Mouse (Mus musculus): ENCODE data around the gene Adcy10.

Adcy10 gene

DNA sequence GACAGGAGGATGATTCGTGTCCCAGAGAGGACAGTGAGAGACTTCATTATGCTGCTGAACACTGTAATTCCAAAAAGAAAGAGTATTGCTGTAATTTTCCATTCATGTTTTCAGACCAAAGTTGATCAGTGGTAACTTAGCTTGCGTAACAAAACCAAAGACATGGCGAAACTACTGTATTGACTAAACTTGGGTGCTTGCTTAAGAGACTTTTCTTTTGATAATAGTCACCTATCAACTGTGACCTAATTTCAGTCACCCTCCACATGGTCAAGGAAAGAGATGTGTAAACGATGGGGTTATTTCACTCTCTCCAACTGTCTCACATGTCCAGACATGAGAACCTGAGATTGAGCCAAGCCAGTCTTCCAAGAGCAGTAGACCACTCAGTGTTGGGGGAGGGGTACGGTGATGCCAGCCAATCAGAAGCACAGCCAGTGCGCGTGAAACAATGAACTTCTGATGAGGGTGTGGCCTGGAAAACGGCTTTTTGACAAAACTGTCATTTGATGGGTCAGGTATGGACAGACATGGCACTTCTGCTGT, at the start of gene Adcy10:
Gene Adcy10, plus strand, starts transcription at position 496 of the 546 bp plus-strand sequence.
- no peak for DNase-seq (ENCODE audit: low read depth, low spot score)

DNA sequence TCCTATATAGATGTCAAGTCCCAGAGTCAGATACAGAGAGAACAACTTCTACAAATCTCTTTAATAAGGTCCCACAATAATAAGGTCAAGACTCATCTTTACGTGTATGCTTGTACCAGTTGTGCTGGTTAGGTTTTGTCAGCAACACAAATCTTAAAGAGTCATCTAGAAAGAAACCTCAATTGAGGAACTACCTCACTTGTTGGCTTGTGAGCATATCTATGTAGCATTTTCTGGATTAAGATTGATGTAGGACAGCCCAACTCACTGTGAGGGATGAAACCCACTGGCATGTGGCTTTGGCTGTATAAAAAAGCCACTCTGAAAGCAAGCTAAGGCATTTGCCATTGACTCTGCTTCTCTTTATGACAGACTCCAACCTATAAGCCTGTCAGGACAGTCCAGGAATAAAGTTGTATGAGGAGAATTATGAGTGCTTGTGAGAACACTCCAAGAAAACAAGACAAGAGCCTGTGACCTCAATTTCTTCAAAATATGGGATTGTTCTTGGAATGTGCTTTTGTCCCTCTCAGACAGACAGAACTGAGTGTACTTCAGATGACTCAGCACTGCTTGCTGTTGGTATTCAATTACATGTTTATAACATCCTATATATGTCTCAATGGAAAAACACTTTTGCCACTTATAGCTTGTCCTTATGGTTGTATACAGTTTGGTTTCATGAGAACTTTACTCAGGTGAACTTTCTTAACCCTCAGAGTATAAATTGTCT, 46.5 kb upstream of the Adcy10 start:
- DNase-seq (ENCODE audit: low read depth, low spot score) = no peak

- DNase-seq (ENCODE audit: low read depth, low spot score) = no peak
Measured at GRCm38 (mm10) chr1:165440788-165441187, 44.2 kb upstream of the Adcy10 start.

GRCm38 (mm10) chr1:165441201-165441600, 43.8 kb upstream of the Adcy10 start:
- no peak for DNase-seq (ENCODE audit: low read depth, low spot score)

DNA sequence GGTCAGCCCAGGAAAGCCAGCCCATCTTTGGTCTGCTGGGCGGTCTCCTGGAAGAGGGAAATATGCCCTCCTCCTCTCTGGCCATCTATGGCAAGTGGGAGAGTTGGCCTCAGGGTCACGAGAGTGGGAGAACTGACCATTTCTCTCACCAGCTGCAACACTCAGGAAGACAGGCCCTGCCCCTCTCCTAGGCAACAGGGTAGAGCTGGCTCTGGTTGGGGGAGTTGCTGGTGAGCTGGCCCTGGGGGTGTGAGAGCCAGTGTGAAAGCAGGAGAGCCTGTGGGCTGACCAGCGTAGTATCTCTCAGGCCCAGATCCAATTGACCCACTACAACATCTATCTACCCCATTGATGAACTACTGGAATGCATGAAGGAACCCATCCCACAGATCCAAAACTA, 43.3 kb upstream of the Adcy10 start:
- no peak for DNase-seq (ENCODE audit: low read depth, low spot score)

DNA sequence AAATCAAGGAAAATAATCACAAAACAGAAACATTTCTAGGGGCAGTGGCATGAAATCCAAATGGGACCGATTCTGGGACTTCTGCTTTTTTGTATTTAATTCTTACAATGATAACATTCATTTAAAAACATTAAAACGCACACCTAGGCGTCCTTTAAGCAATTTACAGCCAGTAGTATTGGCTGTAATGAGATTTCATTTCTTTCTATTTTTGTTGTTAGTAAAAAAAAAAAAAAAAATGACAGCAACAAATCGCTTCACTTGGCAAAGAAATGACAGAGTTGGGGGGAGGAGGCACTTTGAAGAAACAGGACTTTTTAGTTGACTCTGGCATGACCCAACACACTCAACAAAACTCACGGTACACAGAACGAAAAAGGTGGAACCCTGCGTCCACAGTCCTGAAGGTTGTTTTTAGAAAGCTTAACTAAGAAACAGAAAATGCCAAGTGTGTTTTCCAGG, 25.9 kb upstream of the Adcy10 start:
- DNase-seq (ENCODE audit: low read depth, low spot score) = no peak

- peak; percentile 32 for DNase-seq (ENCODE audit: low read depth, low spot score)
Measured at GRCm38 (mm10) chr1:165459503-165460181, 25.3 kb upstream of the Adcy10 start.

DNA sequence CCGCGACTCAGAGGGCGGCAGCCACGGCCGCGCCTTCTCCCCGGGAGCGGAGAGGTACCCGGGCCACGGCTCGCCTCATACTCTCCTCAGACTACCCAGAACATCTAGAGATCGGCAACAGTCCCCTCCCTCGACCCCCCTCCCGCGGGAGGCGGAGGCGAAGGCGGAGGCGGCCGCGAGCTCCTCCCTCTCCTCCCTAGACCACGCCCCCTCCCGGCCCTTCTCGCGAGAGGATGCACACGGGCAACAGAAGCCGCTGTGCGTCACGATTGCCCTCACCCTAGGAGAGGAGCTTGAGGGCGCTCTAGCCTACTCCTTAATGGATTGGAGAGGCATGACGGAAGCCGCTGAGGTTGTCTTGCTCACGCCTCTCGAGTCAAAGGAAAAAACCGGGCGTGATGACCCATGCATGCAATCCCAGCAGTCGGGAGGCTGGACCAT, 24.6 kb upstream of the Adcy10 start, which contains the start of the genes Dcaf6 and Mpc2:
Gene Dcaf6, minus strand, starts transcription at position 116 of the 441 bp plus-strand sequence.
Gene Mpc2, plus strand, starts transcription at position 278 of the 441 bp plus-strand sequence.
- peak; percentile 96 for DNase-seq (ENCODE audit: low read depth, low spot score)

DNA sequence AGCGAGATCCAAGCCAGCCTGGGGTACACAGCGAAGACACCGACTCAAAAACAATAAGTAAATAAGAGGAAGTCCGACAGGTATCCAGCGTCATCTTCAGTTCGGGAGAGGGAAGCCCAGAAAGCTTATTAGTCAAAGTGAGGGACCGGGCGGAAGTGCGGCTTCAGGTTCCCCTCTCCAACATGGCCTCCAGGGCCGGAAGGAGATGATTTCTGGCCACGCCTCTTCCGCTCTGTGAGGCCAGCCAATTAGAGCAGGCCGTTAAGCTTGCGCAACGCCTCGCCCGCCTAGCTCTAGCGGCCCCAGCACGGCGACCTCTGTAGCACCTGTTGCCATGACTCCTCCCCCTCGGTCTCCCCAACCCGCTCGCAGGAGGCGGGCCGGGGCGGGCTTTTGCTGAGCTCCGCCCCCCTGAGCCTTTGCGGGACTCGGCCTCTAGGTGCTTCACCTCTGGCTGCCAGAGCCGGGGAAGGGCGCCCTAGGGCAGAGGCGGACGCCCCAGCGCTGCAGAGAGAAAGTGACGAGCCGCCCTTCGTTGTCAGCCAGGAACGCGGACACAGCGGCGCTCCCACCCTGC, 24.1 kb upstream of the Adcy10 start:
- peak; percentile 99 for DNase-seq (ENCODE audit: low read depth, low spot score)

GRCm38 (mm10) chr1:165461681-165462080, 23.3 kb upstream of the Adcy10 start:
- peak; percentile 5 for DNase-seq (ENCODE audit: low read depth, low spot score)

DNA sequence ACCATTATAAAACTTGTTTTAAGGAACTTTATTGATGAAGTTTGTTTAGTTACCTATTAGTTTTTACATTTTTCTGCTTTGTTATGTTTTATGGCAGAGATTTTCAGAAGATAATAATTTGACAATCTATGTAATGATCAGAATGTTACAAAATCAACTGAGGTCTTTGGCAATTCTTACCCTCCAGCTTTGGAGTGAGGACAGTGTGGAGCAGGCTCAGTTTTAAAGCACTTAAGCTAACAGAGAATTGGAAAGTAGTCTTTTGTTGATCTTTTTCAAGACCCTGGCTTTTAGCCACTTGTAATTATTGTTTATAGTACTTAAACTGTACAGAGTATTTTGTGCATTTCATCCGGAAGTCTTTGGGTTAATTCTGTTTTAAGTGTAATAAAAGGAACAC, 22.1 kb upstream of the Adcy10 start:
- no peak for DNase-seq (ENCODE audit: low read depth, low spot score)

- DNase-seq (ENCODE audit: low read depth, low spot score) = no peak
Measured at GRCm38 (mm10) chr1:165464574-165464973, 20.4 kb upstream of the Adcy10 start.

- no peak for DNase-seq (ENCODE audit: low read depth, low spot score)
Measured at GRCm38 (mm10) chr1:165468971-165469370, 16.0 kb upstream of the Adcy10 start.

- no peak for DNase-seq (ENCODE audit: low read depth, low spot score)
Measured at GRCm38 (mm10) chr1:165469717-165470116, 15.3 kb upstream of the Adcy10 start.

GRCm38 (mm10) chr1:165471490-165471889, 13.5 kb upstream of the Adcy10 start:
- DNase-seq (ENCODE audit: low read depth, low spot score) = no peak

- DNase-seq (ENCODE audit: low read depth, low spot score) = no peak
Measured at GRCm38 (mm10) chr1:165486108-165486507, 1.1 kb downstream of the Adcy10 start.

GRCm38 (mm10) chr1:165489197-165489596, 4.2 kb downstream of the Adcy10 start:
- DNase-seq (ENCODE audit: low read depth, low spot score) = no peak

- no peak for DNase-seq (ENCODE audit: low read depth, low spot score)
Measured at GRCm38 (mm10) chr1:165498856-165499255, 13.9 kb downstream of the Adcy10 start.

GRCm38 (mm10) chr1:165503307-165504024, 18.5 kb downstream of the Adcy10 start:
- peak; percentile 16 for DNase-seq (ENCODE audit: low read depth, low spot score)

GRCm38 (mm10) chr1:165506303-165506702, 21.3 kb downstream of the Adcy10 start:
- DNase-seq (ENCODE audit: low read depth, low spot score) = no peak

DNA sequence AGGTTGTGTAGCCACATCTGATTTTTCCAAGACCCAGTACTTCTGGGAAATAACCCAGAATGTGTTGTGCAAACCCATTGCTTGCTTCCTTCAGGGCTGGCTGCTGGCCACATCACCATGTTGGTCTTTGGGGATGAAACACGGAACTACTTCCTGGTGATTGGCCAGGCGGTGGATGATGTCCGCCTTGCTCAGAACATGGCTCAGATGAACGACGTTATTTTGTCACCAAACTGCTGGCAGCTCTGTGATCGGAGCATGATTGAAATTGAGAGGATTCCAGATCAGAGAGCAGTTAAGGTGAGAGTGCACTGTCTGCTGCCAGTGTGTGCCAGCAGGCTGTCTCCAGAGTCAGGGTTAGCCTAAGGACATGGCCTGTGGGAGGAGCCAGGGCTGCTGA, 25.2 kb downstream of the Adcy10 start:
- DNase-seq (ENCODE audit: low read depth, low spot score) = no peak
